Mouse (Mus musculus): ENCODE measurements around the gene Pde10a.

DNA sequence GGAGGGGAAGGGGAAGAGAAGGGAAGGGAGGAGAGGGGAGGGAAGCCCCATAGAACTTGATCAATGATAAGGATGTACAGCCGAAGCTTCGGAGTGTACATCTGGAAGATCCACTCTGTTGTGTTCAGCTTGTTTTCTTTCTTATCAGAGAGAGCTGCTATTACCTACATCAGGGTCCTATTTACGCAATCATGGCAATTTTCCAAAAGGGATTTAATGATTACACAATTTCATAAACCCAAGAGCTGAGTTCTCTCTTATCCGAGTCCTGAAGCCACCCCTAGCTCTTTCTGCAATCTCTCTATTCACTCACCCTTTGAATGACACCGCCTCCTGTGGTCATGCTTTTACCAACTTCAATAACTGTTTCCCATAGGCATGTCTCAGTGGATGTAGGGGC, 508.3 kb downstream of the Pde10a start:
- TF ChIP-seq GATA1 (IDR thresholded peaks at IDR 0.05; ENCODE audit: borderline replicate concordance, low read length): no peak
- no peak for TF ChIP-seq FLI1 (IDR thresholded peaks at IDR 0.05; ENCODE audit: low read length)

Data from megakaryocyte, embryonic 14.5 days (primary cell).